Mouse (Mus musculus) liver, embryonic 16.5 days (tissue): Measurements from ENCODE around the gene Pcca. TPM values are rescaled to one million over a fixed set of nuclear protein-coding genes. Genes with fewer than 3 reads are reported as not detected.
A peak's percentile ranks its signal among the peaks of the same experiment; 100 is the strongest.

Experiments
- ATAC-seq: fragments of 200-750 bp; cut with Nextera tagmentation; 2 replicates; pipeline ENCODE4 v1.8.0; 2017; ENCODE audit warnings: low read depth, mild to moderate bottlenecking, moderate number of reproducible peaks, moderate library complexity
- H3K27ac ChIP-seq: fragments of 300-500 bp; sonication (generic); 2 replicates; pipeline ENCODE4 v1.5.1; 2014; ENCODE audit warnings: mild to moderate bottlenecking, low read length
- H3K27me3 ChIP-seq: fragments of 300-500 bp; sonication (generic); 2 replicates; pipeline ENCODE4 v1.6.1; 2014; ENCODE audit warnings: low read depth, low read length, mixed read lengths; ENCODE audit not compliant: control insufficient read depth, insufficient read depth
- H3K36me3 ChIP-seq: fragments of 300-500 bp; sonication (generic); 2 replicates; pipeline ENCODE4 v1.6.1; 2014; ENCODE audit warnings: mild to moderate bottlenecking; ENCODE audit not compliant: control insufficient read depth, insufficient read depth
- H3K4me1 ChIP-seq: fragments of 300-500 bp; sonication (generic); 2 replicates; pipeline ENCODE4 v1.6.1; 2014; ENCODE audit warnings: low read depth, low read length, mixed read lengths; ENCODE audit not compliant: control insufficient read depth
- H3K4me2 ChIP-seq: fragments of 300-500 bp; sonication (generic); 2 replicates; pipeline ENCODE4 v1.6.1; 2014; ENCODE audit warnings: low read depth, low read length, mixed read lengths
- H3K4me3 ChIP-seq: fragments of 300-500 bp; sonication (generic); 2 replicates; pipeline ENCODE4 v1.5.1; 2014; ENCODE audit warnings: low read depth, mild to moderate bottlenecking, low read length
- H3K9ac ChIP-seq: fragments of 300-500 bp; sonication (generic); 2 replicates; pipeline ENCODE4 v1.6.1; 2014; ENCODE audit warnings: low read depth, low read length
- H3K9me3 ChIP-seq: fragments of 300-500 bp; sonication (generic); replicated peaks from 2 replicates; pipeline ENCODE4 v1.6.1; 2016; ENCODE audit warnings: low read length; ENCODE audit not compliant: control insufficient read depth
- WGBS: fragments of 180-500 bp; shearing (Covaris S2); extraction: QIAGEN DNeasy Blood & Tissue Kit; methylation state at CpG from one replicate; pipeline ENCODE4 v1.1.7; 2014; ENCODE audit not compliant: insufficient replicate concordance; 5-methylcytosine and 5-hydroxymethylcytosine counted together
- polyA plus RNA-seq: library from polyadenylated mRNA; unstranded; fragments of >200 nt; fragmentation: Nextera tagmentation; extraction: Ambion mirVana; gene quantifications from 2 replicates; pipeline ENCODE4 v1.2.1, GENCODE M21; 2015

The Pcca gene
- polyA plus RNA-seq, 1 experiment from 2014 or later: 17.7 TPM

- no peak overlapping the region for H3K27ac ChIP-seq
Observed at GRCm38 (mm10) chr14:122901715-122902114, 367.6 kb downstream of the Pcca start.

GRCm38 (mm10) chr14:122902136-122902535 lies 368.0 kb downstream of the Pcca start:
- 44% methylated on average over 2 of the region's 2 CpGs for WGBS
- Histone ChIP-seq H3K4me1 (peaks cover 6% of the 10 kb centered on the region), H3K27me3 (no peaks in the 10 kb centered on the region), H3K4me2 (no peak overlapping the region), H3K4me3 (no peak overlapping the region), H3K36me3 (no peaks in the 10 kb centered on the region), H3K9ac (no peak overlapping the region), H3K9me3 (no peaks in the 10 kb centered on the region), H3K27ac (no peak overlapping the region)
- peak; percentile 55 for ATAC-seq

More at GRCm38 (mm10) chr14:122901715-122902114, 367.6 kb downstream of the Pcca start:
- Histone ChIP-seq H3K9ac (no peak overlapping the region), H3K27me3 (no peaks in the 10 kb centered on the region), H3K36me3 (no peaks in the 10 kb centered on the region), H3K9me3 (no peaks in the 10 kb centered on the region), H3K4me1 (peaks cover 6% of the 10 kb centered on the region), H3K4me3 (no peak overlapping the region), H3K4me2 (no peak overlapping the region)
- WGBS: 50% methylated on average over 2 of the region's 2 CpGs
- no peak for ATAC-seq

- H3K9me3 ChIP-seq: no peaks in the 10 kb centered on the region
- H3K4me3 ChIP-seq: no peak overlapping the region
- H3K9ac ChIP-seq: no peak overlapping the region
- no peak overlapping the region for H3K4me2 ChIP-seq
- 67% methylated on average over 4 of the region's 4 CpGs for WGBS
- ATAC-seq: peak; percentile 36; the same call in 1 of the 2 replicates
- peaks cover 6% of the 10 kb centered on the region for H3K4me1 ChIP-seq
- H3K36me3 ChIP-seq: no peaks in the 10 kb centered on the region
- H3K27ac ChIP-seq: no peak overlapping the region; the same call in 1 of the 2 replicates
- no peaks in the 10 kb centered on the region for H3K27me3 ChIP-seq
Observed at GRCm38 (mm10) chr14:122902884-122903283, 368.8 kb downstream of the Pcca start.

- WGBS: 54% methylated on average over 2 of the region's 2 CpGs
Observed at GRCm38 (mm10) chr14:122903923-122904351, 369.8 kb downstream of the Pcca start.

GRCm38 (mm10) chr14:122905007-122905406 lies 370.9 kb downstream of the Pcca start:
- Histone ChIP-seq H3K9ac (no peak overlapping the region), H3K4me1 (peaks cover 6% of the 10 kb centered on the region), H3K9me3 (no peaks in the 10 kb centered on the region), H3K4me2 (no peak overlapping the region), H3K27me3 (no peaks in the 10 kb centered on the region), H3K4me3 (no peak overlapping the region), H3K27ac (no peak overlapping the region), H3K36me3 (no peaks in the 10 kb centered on the region)
- WGBS: 84% methylated on average over 1 of the region's 1 CpGs
- ATAC-seq: no peak

More at GRCm38 (mm10) chr14:122903923-122904351, 369.8 kb downstream of the Pcca start:
- no peak overlapping the region for H3K4me2 ChIP-seq
- no peaks in the 10 kb centered on the region for H3K27me3 ChIP-seq
- no peaks in the 10 kb centered on the region for H3K36me3 ChIP-seq
- H3K9ac ChIP-seq: no peak overlapping the region
- H3K4me3 ChIP-seq: no peak overlapping the region
- H3K4me1 ChIP-seq: peaks cover 6% of the 10 kb centered on the region
- no peaks in the 10 kb centered on the region for H3K9me3 ChIP-seq
- H3K27ac ChIP-seq: 0 out of 2 replicates have a peak overlapping the region, but pooled peaks have one; percentile 3
- peak; percentile 26; the same call in 1 of the 2 replicates for ATAC-seq

GRCm38 (mm10) chr14:122908075-122908474 lies 374.0 kb downstream of the Pcca start:
- ATAC-seq: no peak
- H3K27me3 ChIP-seq: no peaks in the 10 kb centered on the region
- H3K9me3 ChIP-seq: no peaks in the 10 kb centered on the region
- no peak overlapping the region for H3K4me2 ChIP-seq
- no peak overlapping the region for H3K27ac ChIP-seq
- no peaks in the 10 kb centered on the region for H3K36me3 ChIP-seq
- no peak overlapping the region for H3K9ac ChIP-seq
- H3K4me3 ChIP-seq: no peak overlapping the region
- H3K4me1 ChIP-seq: no peaks in the 10 kb centered on the region; the same call in 1 of the 2 replicates
- WGBS: 80% methylated on average over 4 of the region's 4 CpGs

- ATAC-seq: peak; percentile 22; the same call in 1 of the 2 replicates
- Histone ChIP-seq H3K36me3 (no peaks in the 10 kb centered on the region), H3K9me3 (no peaks in the 10 kb centered on the region), H3K4me2 (no peak overlapping the region; the same call in 1 of the 2 replicates), H3K4me3 (no peak overlapping the region), H3K9ac (no peak overlapping the region), H3K27me3 (no peaks in the 10 kb centered on the region), H3K4me1 (no peaks in the 10 kb centered on the region; the same call in 1 of the 2 replicates), H3K27ac (peak overlapping the region; percentile 30; the same call in 1 of the 2 replicates)
- WGBS: 72% methylated on average over 5 of the region's 5 CpGs
Observed at GRCm38 (mm10) chr14:122909368-122910091, 375.4 kb downstream of the Pcca start.

GRCm38 (mm10) chr14:122911265-122911664 lies 377.1 kb downstream of the Pcca start:
- Histone ChIP-seq H3K27me3 (no peaks in the 10 kb centered on the region), H3K4me1 (no peaks in the 10 kb centered on the region; the same call in 1 of the 2 replicates), H3K4me3 (no peak overlapping the region; the same call in 1 of the 2 replicates), H3K4me2 (peak overlapping the region; percentile 68), H3K27ac (peak overlapping the region; percentile 55), H3K9me3 (no peaks in the 10 kb centered on the region), H3K9ac (no peak overlapping the region), H3K36me3 (no peaks in the 10 kb centered on the region)
- ATAC-seq: peak; percentile 35; the same call in 1 of the 2 replicates

- WGBS: 63% methylated on average over 1 of the region's 1 CpGs
- H3K27me3 ChIP-seq: no peaks in the 10 kb centered on the region
- H3K4me3 ChIP-seq: peak overlapping the region; percentile 75
- no peaks in the 10 kb centered on the region for H3K9me3 ChIP-seq
- H3K4me1 ChIP-seq: no peaks in the 10 kb centered on the region; the same call in 1 of the 2 replicates
- no peaks in the 10 kb centered on the region for H3K36me3 ChIP-seq
- peak overlapping the region; percentile 53 for H3K27ac ChIP-seq
- peak overlapping the region; percentile 71 for H3K9ac ChIP-seq
- peak overlapping the region; percentile 68 for H3K4me2 ChIP-seq
- ATAC-seq: no peak
Observed at GRCm38 (mm10) chr14:122912137-122912536, 378.0 kb downstream of the Pcca start.
